22 mouse cellular contexts compared by ENCODE assay signal in genomic region chr1:71688926-71689303, GRCm38 (mm10). TPM values are rescaled to one million over a fixed set of nuclear protein-coding genes. Genes with fewer than 3 reads are reported as not detected.
A peak's percentile ranks its signal among the peaks of the same experiment; 100 is the strongest.
DNase-seq lines count a peak whose midpoint lies in the region; ATAC-seq lines count a peak whose summit lies in the region.
"Had no signal": no experiment of that assay in that cellular context is flagged by ENCODE, and none has a peak within 500 bp of the region (broad histone marks: within the 10 kb centered on the region; RNA-seq: fewer than 3 reads in every experiment).

No protein-coding gene starts in this region.

- no peak overlapping the region for H3K4me2 ChIP-seq in heart, embryonic 12.5 days
- H3K4me2 ChIP-seq: forebrain, embryonic 15.5 days; heart, embryonic 15.5 days; hindbrain, embryonic 13.5 days had no signal

- H3K4me1 ChIP-seq in heart, embryonic 12.5 days (replicated peaks): peaks cover 12% of the 10 kb centered on the region
- H3K4me1 ChIP-seq: hindbrain, embryonic 10.5 days; hindbrain, embryonic 13.5 days had no signal

- no peaks in the 10 kb centered on the region for H3K36me3 ChIP-seq in heart, embryonic 12.5 days
- H3K36me3 ChIP-seq: forebrain, embryonic 15.5 days; heart, embryonic 15.5 days; hindbrain, embryonic 10.5 days; hindbrain, embryonic 13.5 days had no signal

- H3K9me3 ChIP-seq in heart, embryonic 12.5 days (replicated peaks): no peaks in the 10 kb centered on the region
- H3K9me3 ChIP-seq: forebrain, embryonic 15.5 days; heart, embryonic 15.5 days; hindbrain, embryonic 10.5 days; hindbrain, embryonic 13.5 days had no signal

- 86% methylated on average over 5 of the region's 5 CpGs for WGBS in heart, embryonic 12.5 days

- H3K27ac ChIP-seq in heart, embryonic 12.5 days (ENCODE audit: poor library complexity, severe bottlenecking): no peak overlapping the region
- H3K27ac ChIP-seq: forebrain, embryonic 15.5 days; heart, adult 2 months; heart, embryonic 15.5 days; hindbrain, embryonic 10.5 days; hindbrain, embryonic 13.5 days had no signal

- peak; percentile 6 for DNase-seq in gastrocnemius, adult 18-20 months (ENCODE audit: low spot score)
- DNase-seq in gastrocnemius, postnatal 25 days: no peak
- DNase-seq in heart, adult 8-10 months (ENCODE audit: low spot score): peak; percentile 30
- DNase-seq in 3134 (ENCODE audit: extremely low read depth, insufficient read length, low spot score) (peak; percentile 36), NIH3T3 (ENCODE audit: low read depth) (peak; percentile 20)
- DNase-seq in kidney, adult 18-20 months: no peak
- DNase-seq: adrenal gland, postnatal 10 days; adrenal gland, postnatal 36 days; cerebellum, adult 18-20 months; cerebellum, adult 9-10 months; cerebellum, postnatal 14 days; gastrocnemius, postnatal 10 days; kidney, adult 2 months had no signal

- no peak overlapping the region for H3K4me3 ChIP-seq in heart, embryonic 12.5 days
- H3K4me3 ChIP-seq: forebrain, embryonic 15.5 days; heart, adult 2 months; heart, embryonic 15.5 days; hindbrain, embryonic 10.5 days; hindbrain, embryonic 13.5 days had no signal

- H3K27me3 ChIP-seq in heart, embryonic 12.5 days (replicated peaks): no peaks in the 10 kb centered on the region
- H3K27me3 ChIP-seq: forebrain, embryonic 15.5 days; heart, embryonic 15.5 days; hindbrain, embryonic 13.5 days; Patski had no signal

- no peak for ATAC-seq in heart, embryonic 12.5 days (ENCODE audit: insufficient number of reproducible peaks, low FRiP score)
- ATAC-seq: forebrain, embryonic 15.5 days; hindbrain, embryonic 16.5 days; intestine, embryonic 16.5 days; Patski had no signal

- H3K9ac ChIP-seq in heart, embryonic 12.5 days: no peak overlapping the region
- H3K9ac ChIP-seq: forebrain, embryonic 15.5 days; heart, embryonic 15.5 days; hindbrain, embryonic 13.5 days had no signal

RNA-seq across cellular contexts. Expression of gene Fn1, which starts 35.9 kb away (rescaled TPM):
- total RNA-seq in gastrocnemius, adult 18-20 months (2021): 10 to 100 TPM; 33.8 to 39.2 TPM
- 100 to 1,000 TPM in 1 of 2 experiments, 10 to 100 TPM in 1; 78.3 to 114 TPM for total RNA-seq in gastrocnemius, postnatal 25 days (2021)
- total RNA-seq in heart, adult 8-10 months (2022): 100 to 1,000 TPM in 1 of 4 experiments, 10 to 100 TPM in 3; 27.6 to 234 (median 32.1) TPM
- 415 and 447 TPM in 2 replicates for polyA plus RNA-seq in heart, embryonic 12.5 days (2016; fragmentation: Nextera tagmentation; extraction: Ambion mirVana)

Comparison
In these comparisons a context has a peak if more than half of its experiments do, and no peak if none do; other contexts are left out.
1. DNase-seq: peak in gastrocnemius, adult 18-20 months (single experiment), heart, adult 8-10 months (single experiment), 3134 (single experiment) and NIH3T3 (single experiment); none in gastrocnemius, postnatal 25 days (single experiment) and kidney, adult 18-20 months (single experiment).